Mouse (Mus musculus): ENCODE data around the gene Sntb2. TPM values are rescaled to one million over a fixed set of nuclear protein-coding genes. Genes with fewer than 3 reads are reported as not detected.
"Not testable (repeated sequence)": the region's sequence is repeated elsewhere in the genome, so short reads cannot be mapped to it uniquely, and the experiment has no call there.

Sntb2 gene
- total RNA-seq, 2 experiments from 2014 or later = 5.4 to 6.2 TPM

- peak; percentile 82 for ATAC-seq (replicated peaks; ENCODE audit: poor library complexity, severe bottlenecking)
Measured at GRCm38 (mm10) chr8:107030650-107031576, 95.4 kb downstream of the Sntb2 start, which contains the start of gene Vps4a. Gene Vps4a (plus strand): TSS chr8:107031222.

GRCm38 (mm10) chr8:107031577-107032090 lies 96.1 kb downstream of the Sntb2 start:
- ATAC-seq (replicated peaks; ENCODE audit: poor library complexity, severe bottlenecking) = peak; percentile 1; the same call in 1 of the 2 replicates

- ATAC-seq (replicated peaks; ENCODE audit: poor library complexity, severe bottlenecking) = not testable (repeated sequence)
Measured at GRCm38 (mm10) chr8:107033609-107034008, 98.1 kb downstream of the Sntb2 start.

DNA sequence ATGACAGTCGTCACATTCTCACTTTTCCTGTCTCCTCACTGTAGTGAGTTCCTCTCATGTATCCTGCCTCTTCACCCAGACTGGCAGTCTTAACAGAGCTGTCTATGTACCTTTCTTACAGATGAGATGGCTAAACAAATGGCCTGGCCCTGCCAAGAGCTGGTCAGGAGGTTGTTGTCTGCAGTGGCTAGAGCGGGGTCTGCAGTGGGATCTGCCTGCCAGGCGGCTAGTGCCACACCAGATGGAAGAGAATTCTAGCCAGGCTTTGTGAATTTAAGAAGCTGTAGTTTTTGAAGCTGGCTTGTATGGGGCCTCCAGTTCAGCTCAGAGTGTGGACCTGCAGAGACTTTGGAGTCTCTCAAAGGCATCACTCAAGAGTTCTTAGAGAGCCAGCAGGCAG lies 100.1 kb downstream of the Sntb2 start:
- ATAC-seq (replicated peaks; ENCODE audit: poor library complexity, severe bottlenecking) = no peak

DNA sequence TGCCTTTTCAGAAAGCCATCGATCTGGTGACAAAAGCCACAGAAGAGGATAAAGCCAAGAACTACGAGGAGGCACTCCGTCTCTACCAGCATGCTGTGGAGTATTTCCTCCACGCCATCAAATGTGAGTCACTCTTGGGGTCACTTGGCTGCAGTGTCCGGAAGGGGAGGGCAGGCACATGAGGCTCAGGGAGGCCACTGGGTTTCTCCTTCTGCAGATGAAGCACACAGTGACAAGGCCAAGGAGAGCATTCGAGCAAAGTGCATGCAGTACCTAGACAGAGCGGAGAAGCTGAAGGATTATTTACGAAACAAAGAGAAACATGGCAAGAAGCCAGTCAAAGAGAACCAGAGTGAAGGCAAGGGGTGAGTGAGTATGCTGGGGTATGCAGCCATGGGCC lies 101.1 kb downstream of the Sntb2 start:
- no peak for ATAC-seq (replicated peaks; ENCODE audit: poor library complexity, severe bottlenecking)

GRCm38 (mm10) chr8:107040632-107041031 lies 105.1 kb downstream of the Sntb2 start:
- peak; percentile 82 for ATAC-seq (replicated peaks; ENCODE audit: poor library complexity, severe bottlenecking)

GRCm38 (mm10) chr8:107045478-107045877 lies 109.9 kb downstream of the Sntb2 start:
- ATAC-seq (replicated peaks; ENCODE audit: poor library complexity, severe bottlenecking) = no peak

GRCm38 (mm10) chr8:107046976-107047375 lies 111.4 kb downstream of the Sntb2 start:
- no peak for ATAC-seq (replicated peaks; ENCODE audit: poor library complexity, severe bottlenecking)

DNA sequence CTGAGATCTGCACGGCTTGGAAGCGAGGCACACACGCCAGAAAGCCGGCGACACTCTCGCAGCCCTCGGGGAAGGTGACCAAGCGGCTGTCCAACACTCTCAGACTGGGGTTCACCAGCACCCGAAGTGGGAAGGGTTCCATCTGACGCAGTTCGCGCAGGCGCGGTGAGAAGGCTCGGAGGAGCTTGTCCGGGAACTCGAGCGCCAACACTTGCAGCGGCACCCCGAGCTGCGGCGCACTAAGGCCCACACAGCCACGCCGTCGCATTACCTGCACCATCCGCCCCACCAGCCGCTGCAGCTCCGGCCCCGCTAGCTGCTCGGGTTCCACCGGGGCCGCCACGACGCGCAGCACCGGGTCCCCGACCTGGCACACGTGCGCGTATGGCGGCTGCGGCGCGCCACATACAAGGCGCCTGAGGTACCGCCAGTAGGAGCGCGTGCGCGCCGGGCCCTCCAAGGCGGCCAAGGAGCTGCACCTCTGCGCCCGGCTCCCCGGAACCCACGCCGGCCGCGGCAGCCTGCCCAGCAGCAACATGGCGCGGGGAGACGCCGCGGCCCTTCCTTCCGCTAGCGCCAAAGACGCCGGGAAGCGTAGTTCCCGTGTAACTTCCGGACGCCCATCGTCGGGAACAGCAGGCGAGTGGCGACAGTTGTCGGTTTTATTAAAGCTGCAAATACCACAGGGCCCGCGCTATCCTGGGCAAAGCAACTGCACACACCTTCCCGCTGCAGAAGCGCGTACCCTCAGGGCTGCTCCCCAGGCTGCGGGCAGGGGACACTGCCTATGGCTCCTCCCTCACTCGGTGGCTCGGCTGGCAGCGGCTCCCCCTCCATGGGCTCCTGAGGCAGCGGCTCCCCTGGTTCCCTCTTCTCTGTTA lies 112.8 kb downstream of the Sntb2 start, which contains the start of gene Pdf:
Gene Pdf (minus strand): TSS at position 554 of the 881 bp plus-strand sequence.
- peak; percentile 75 for ATAC-seq (replicated peaks; ENCODE audit: poor library complexity, severe bottlenecking)

GRCm38 (mm10) chr8:107049480-107049879 lies 113.9 kb downstream of the Sntb2 start:
- no peak for ATAC-seq (replicated peaks; ENCODE audit: poor library complexity, severe bottlenecking)

DNA sequence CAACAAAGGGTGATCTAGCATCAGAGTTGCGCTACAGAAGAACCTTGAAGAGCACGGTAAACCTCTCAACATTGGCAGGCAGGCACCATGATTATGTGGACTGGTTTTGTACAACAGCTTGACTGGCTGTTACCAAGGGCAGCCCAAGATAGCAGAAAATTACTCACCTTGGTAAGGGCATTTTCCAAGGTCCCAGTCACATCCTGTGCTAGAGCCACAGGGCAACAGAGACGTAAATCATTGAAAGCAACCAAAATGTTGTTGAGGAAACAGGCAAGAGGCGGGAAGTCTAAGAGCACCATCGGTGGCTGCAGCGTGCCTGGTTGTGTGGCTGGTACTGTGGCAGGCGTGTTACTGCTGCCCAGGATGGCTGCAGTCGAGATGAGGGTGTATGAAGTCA lies 116.5 kb downstream of the Sntb2 start:
- no peak for ATAC-seq (replicated peaks; ENCODE audit: poor library complexity, severe bottlenecking)

DNA sequence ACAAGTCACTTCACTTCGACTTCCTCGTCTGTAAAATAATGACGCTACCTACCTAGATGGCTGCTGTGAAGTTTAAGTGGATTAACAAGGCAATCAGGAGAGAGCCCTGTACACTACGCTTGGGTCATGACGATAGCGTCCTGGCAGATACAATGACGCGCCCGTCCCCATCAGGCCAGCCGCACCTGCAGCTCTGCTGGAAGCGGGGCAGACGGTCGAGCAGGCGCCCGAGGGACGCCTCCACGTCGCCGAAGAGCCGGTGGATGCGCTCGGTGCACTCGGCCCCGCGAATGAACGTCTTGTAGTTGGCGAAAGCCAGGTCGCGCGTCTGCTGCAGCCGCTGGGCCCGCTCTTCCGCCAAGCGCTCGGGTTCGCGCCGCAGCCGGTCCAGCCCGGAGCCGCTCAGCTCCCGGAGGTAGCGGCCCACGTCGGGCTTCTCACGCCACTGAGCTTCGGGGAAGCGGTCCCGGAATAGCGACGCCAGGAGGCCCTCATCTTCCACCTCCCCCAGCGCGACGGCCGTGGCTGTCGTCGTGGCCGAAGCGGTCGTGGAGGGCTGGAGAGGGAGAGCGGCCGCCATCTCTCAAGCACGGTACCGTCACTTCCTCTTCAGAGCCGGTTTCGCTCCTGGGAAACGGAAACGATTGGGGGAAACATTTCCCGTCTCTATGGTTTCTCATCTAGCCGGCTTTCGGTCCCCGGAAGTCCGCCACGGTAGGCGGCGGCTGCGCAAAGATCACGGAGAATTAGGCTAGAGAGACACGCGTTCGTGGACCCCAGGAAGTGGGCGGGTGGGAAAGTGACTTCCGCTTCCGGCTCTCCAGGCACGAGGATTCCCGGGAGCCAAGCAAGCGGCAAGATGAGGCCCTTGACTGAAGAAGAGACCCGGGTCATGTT lies 120.8 kb downstream of the Sntb2 start, which contains the start of the genes Cog8 and Nip7:
Gene Cog8 (minus strand): TSS at position 614 of the 897 bp plus-strand sequence.
Gene Nip7 (plus strand): TSS at position 802 of the 897 bp plus-strand sequence.
- peak; percentile 93 for ATAC-seq (replicated peaks; ENCODE audit: poor library complexity, severe bottlenecking)

GRCm38 (mm10) chr8:107056973-107057369 lies 121.4 kb downstream of the Sntb2 start:
- peak; percentile 57 for ATAC-seq (replicated peaks; ENCODE audit: poor library complexity, severe bottlenecking)

DNA sequence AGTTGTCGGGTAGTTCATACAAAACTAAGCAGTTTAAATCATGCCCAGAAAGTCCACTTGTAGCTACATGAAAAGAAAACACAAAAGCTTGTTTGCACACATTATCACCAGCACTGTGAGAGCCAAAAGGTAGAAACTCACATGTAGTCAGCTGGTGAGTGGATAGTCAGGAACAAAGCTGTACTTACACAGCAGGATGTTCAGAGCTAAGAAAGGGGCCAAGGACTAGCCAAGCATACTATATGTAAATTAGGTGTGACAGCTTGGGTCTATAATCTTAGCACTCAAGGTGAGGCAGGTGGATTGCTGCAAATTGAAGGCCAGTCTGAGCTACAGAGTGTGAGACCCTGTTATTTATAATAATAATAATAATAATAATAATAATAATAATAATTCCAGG lies 127.1 kb downstream of the Sntb2 start:
- ATAC-seq (replicated peaks; ENCODE audit: poor library complexity, severe bottlenecking) = no peak

DNA sequence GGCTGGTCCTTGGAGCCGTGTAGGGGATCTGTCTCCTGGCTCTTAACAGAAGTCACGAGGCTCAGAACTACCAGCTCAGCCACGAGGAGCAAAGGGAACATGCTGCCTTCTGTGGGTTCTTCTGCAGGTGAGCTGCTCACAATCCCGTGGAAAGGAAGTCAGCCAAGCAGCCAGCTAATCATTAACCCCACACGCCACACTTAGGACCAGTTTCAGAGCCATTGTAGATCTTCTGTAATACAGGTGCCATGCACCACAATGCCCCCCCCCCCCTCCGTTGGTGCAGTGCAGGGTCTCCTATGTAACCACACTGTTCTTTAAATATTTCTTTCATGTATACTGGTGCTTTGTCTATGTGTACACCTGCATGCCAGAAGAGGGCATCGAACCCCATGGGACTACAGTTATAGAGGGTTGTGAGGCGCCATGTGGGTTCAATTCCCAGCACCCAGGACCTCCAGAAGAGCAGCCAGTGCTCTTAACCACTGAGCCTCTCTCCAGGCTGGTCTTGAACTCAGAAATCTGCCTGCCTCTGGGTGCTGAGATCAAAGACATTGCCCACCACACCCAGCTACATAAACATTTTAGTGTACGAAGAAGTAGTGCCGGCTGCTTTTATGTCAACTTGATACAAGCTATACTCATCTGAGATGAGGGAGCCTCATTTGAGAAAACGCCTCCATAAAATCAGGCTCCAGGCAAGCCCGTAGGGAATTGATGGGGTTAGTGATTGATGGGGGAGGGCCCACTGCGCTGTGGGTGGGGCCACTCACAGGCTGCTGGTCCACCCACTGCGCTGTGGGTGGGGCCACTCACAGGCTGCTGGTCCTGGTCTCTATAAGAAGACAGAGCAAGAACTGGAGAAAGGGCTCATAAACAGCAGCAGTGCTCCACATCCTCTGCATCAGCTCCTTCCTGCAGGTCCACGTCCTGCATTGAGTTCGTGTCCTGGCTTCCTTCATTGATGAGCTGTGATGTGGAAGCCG lies 130.3 kb downstream of the Sntb2 start, which contains the start of gene Tmed6:
Gene Tmed6 (minus strand): TSS at position 134 of the 986 bp plus-strand sequence.
- ATAC-seq (replicated peaks; ENCODE audit: poor library complexity, severe bottlenecking) = peak; percentile 76
